Mouse (Mus musculus): Measurements from ENCODE around the gene Zfp13. TPM values are rescaled to one million over a fixed set of nuclear protein-coding genes. Genes with fewer than 3 reads are reported as not detected.
A peak's percentile ranks its signal among the peaks of the same experiment; 100 is the strongest.
"Not testable (repeated sequence)": the region's sequence is repeated elsewhere in the genome, so short reads cannot be mapped to it uniquely, and the experiment has no call there.

Zfp13 gene
- total RNA-seq, 2 experiments from 2014 or later: not detected

DNA sequence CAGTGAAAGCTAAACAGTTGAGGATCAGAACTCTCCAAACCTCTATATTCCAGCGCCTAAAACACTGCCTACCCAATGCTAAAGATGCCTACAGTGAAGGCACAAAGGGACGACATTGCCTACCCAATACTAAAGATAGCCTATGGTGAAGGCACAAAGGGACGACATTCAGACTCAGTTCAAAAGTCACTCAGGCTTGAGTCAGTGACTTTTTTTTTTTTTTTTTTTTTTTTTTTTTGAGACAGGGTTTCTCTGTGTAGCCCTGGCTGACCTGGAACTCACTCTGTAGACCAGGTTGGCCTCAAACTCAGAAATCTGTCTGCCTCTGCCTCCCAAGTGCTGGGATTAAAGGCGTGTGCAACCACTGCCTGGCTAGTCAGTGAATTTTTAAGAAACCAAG is 4.1 kb downstream of the Zfp13 start:
- ATAC-seq (replicated peaks; ENCODE audit: low FRiP score, poor library complexity, severe bottlenecking): not testable (repeated sequence)

DNA sequence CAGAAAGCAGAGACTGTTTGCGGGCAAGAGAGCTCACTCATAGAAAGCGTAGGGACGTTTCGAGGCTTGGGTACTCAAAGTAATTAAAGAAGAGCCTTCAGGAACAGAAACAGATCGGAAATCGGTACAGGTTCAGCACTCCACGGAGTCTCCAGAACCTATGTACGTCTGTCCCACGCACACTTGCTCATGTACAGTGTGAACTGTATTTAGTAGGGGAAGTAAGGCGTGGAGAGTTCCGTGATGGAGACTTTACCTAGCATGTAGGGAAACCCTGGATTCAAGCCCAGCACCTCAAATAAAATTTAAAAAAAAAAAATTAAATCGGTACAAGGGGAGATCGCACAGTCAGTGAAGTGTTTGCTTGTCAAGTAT is 6.4 kb downstream of the Zfp13 start:
- peak; percentile 65 for ATAC-seq (replicated peaks; ENCODE audit: low FRiP score, poor library complexity, severe bottlenecking)

DNA sequence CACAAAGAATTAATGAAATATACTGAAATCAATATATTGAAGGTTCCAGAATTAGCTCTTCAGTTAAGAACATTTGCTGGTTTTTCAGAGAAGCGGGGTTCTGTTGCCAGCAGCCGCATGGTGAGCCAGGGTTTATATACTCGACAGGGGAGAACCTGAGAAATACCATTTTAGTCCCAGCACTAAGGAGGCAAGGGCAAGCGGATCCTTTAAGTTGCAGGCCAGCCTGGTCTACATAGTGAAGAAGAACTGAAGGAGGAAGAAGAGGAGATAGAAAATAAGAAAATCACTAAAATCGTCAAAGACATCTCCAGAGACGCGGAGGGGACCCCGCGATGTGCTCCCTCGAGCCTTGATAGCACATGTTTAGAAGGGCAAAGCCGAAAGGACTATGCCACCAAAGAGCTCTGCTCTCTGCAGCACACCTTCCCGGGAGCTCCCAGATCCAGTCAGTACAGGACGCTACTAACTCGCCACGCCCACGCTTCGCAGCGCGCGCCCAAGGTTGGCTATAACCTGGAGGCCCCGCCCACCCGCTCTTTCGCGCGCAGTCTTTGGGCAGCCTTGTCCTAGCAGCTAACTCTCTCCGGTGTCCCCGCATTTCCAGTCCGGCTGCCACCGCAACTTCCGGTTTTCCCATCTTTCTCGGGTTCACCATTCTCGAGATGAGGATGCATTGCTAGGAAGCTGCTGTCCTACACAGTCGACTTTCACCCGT is 6.9 kb downstream of the Zfp13 start:
- ATAC-seq (replicated peaks; ENCODE audit: low FRiP score, poor library complexity, severe bottlenecking): peak; percentile 100

DNA sequence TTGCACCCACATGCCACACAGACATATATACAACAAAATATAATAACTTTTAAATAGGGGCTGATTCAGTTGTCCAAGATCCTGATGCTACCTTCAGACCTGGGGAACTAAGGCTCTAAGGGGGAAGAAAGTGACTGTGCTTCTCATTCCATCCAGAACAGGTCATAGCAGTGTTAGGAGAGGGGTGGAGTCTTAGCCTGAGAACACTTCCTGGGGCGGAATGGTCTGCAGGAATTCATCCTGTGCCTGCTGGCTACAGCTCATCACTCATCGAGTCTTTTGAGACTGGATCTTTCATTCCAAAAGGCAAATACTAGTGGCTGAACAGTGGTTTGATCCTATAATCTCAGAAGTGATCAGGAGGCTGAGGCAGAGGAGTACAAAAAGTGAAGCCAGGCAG is 12.0 kb downstream of the Zfp13 start:
- ATAC-seq (replicated peaks; ENCODE audit: low FRiP score, poor library complexity, severe bottlenecking): no peak

DNA sequence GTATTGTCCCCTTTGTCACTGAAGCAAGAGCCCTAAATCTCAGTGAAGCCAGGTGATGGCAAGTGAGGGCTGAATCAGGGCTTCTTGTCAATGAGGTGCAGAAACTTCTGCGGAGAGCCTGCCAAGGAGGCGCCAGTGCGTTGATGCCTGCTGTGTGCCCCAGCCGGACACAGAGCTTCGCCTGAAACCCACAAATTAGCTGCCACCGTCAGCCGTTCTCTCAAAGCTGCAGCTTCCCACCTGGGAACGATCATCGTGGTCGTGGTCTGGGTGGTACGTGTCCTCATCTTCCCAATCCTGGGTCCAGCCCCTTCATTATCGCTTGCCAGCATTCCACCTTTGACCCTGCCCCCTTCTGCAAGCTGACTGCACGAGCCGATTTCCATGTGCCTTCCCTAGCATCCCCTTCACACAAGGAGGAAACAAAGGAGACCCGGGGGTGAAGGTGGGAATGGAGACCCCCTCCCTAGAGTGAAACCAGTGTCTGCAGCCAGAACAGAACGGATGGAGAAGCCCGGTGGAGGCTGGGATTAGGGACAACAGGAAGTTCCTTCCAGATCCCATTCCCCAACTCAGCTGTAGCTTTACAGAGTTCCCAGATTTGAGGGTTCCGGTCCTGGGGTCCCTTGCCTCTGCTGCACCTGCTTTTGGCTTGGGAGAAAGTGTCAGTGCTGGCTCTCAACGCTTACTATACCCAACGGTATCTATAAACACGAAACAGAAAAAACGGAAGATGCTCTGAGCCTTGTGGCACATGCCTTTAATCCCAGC is 13.4 kb downstream of the Zfp13 start:
- no peak for ATAC-seq (replicated peaks; ENCODE audit: low FRiP score, poor library complexity, severe bottlenecking)

DNA sequence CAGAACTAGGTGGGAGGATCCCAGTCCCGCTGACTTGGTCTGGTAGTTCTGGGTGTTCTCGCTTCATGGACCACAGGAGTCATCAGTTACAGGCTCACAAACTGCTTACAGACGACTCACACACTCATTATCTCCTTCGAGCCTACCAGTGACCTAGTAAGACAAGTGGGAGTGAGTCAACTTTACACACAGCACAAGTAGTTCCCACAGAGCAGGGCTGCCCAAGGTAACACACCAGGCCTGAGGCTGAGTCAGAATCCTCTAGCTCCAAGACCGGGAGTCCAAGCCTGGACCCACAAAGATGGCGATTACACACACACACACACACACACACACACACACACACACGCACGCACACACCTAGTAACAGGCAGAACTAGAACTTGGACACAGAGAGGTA is 14.5 kb downstream of the Zfp13 start:
- ATAC-seq (replicated peaks; ENCODE audit: low FRiP score, poor library complexity, severe bottlenecking): no peak

DNA sequence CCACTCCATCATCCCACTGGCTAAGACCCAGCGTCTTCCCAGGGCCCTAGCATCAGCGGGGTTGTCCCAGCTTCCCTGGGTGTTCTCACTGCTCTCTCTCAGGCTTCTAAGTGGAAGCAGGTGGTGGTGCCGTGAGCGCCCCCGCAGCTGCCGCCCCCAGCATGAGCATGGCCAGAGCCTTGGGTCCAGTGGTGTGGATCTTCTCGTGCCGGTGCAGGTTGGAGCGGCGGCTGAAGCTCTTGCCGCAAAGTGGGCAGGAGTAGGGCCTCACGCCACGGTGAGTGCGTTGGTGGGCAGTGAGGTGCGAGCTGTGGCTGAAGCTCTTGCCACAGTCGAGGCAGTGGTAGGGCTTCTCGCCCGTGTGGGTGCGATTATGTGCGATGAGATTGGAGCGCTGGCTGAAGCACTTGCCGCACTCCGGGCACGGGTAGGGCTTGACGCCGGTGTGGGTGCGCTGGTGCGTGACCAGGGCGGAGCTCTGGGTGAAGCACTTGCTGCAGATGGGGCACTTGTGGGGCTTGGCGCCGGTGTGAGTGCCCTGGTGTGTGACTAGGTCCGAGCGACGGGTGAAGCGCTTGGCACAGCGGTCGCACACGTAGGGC is 23.2 kb downstream of the Zfp13 start:
- no peak for ATAC-seq (replicated peaks; ENCODE audit: low FRiP score, poor library complexity, severe bottlenecking)

DNA sequence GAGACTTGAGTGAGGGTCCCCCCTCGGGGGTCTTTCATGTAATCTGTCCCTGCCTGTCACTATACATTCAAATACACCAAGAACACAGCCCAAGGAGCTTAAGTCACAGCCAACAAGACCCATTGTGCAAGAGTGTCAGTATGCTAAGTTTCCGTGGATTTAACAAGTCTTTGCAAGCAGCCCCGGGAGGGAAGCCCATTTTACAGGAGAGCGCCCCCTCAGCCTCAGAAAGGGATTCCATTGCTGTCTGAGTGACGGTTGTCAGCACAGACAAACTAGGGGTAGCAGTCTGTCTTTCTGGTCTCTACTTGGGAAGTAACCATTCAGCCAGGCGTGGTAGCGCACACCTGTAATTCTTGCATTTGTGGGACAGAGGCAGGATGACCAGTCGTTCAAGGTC is 25.2 kb downstream of the Zfp13 start:
- ATAC-seq (replicated peaks; ENCODE audit: low FRiP score, poor library complexity, severe bottlenecking): no peak

DNA sequence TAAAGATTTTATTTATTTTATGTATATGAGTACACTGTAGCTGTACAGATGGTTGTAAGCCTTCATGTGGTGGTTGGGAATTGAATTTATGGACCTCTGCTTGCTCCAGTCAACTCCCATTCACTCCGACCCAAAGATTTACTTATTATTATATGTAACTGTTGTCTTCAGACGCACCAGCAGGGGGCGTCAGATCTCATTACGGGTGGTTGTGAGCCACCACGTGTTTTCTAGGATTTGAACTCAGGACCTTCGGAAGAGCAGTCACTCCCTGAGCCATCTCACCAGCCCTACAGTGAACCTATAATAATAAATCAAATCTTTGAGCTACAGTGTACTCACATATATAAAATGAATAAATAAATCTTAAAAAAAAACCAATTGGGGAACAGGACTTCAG is 27.2 kb downstream of the Zfp13 start:
- ATAC-seq (replicated peaks; ENCODE audit: low FRiP score, poor library complexity, severe bottlenecking): no peak

DNA sequence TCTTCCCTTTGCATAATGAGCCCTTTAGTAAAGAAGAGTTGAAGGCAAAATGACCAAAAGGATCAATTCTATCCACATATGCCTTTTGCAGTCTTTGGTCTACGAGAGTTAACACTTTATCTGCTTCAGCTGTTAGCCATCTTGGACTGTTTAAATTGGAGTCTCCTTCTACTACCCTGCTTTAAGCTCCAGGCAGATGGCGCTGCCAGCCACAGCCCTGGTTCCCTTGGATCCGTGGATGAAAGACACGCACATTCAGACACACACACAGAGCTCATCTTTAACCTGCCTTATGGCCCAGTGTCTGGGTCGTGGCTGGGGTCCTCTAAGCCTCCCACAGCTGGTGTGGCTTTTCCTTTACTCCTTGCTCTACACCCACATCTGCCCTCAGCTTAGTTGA is 28.2 kb downstream of the Zfp13 start:
- ATAC-seq (replicated peaks; ENCODE audit: low FRiP score, poor library complexity, severe bottlenecking): no peak

DNA sequence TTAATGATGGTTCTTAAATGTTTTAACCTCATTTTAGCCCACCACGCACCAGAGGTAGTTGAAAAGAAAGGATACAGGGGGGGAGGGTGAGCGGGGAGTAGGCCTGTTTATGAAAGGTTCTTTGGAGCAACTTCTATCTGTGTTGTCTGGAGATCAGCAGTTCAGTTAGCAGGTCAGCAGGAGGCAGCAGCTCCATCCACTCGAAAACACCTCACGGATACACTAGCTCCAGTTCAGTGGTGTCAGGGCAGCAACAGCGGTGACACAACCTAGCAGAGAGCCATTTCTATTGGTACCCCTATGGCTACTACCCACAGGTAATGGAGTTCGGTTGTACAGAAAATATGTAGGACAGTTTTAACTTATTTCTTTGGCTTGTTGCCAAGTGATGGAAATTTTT is 29.3 kb downstream of the Zfp13 start:
- ATAC-seq (replicated peaks; ENCODE audit: low FRiP score, poor library complexity, severe bottlenecking): no peak

DNA sequence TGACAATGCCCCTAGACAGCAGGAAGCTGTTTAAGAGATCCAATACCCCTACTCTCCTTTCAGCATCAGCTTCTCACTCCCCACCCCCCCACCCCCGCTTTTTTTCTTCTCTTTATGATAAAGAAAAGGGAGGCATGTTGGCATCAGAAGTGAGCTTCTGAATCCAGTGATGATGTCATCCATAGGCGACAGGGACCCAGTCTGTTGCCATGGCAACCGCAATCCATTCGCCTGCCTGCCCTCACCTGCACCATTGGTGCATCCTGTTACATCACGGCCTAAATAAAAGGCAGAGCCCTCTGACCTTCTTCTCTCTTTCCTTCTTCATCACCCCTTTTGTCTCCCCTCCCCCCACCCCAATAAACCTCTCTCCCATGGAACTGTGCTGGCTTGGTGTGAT is 30.9 kb downstream of the Zfp13 start:
- ATAC-seq (replicated peaks; ENCODE audit: low FRiP score, poor library complexity, severe bottlenecking): no peak

DNA sequence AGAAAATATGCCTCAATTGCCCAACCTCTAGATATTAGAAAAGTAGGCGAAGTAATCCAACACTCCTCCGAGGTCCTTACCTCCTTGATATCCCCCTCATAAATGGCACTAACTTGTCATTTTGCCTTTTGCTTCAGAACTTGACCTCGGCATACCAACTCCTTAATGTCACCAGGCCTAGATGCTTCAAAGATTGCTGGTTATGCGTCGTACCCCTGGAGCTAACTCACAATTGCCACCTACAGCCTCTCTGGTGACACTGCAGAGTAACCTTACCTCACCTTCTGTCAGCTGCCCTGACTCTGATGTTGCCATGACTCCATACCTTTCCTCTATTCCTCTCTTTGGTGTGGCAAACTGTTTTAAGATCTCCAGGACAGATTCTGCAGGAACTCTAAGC is 32.5 kb downstream of the Zfp13 start:
- ATAC-seq (replicated peaks; ENCODE audit: low FRiP score, poor library complexity, severe bottlenecking): no peak

DNA sequence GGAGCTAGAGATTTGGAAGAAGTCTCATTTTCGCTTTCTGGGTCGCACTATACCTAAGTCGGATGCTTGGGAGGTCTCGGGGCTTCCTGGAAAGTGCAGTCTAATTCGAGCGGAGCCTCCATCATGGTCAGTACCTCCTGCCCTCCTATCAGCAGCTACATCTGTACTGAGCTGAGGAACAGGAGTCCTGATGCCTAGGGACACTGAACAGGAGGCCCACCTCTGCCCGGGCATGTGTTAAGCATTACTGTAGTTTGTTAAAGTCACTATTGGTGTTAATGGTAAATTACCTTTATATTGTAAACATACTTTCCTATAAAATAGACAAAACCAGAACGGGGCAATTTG is 34.9 kb downstream of the Zfp13 start:
- peak; percentile 83 for ATAC-seq (replicated peaks; ENCODE audit: low FRiP score, poor library complexity, severe bottlenecking)

DNA sequence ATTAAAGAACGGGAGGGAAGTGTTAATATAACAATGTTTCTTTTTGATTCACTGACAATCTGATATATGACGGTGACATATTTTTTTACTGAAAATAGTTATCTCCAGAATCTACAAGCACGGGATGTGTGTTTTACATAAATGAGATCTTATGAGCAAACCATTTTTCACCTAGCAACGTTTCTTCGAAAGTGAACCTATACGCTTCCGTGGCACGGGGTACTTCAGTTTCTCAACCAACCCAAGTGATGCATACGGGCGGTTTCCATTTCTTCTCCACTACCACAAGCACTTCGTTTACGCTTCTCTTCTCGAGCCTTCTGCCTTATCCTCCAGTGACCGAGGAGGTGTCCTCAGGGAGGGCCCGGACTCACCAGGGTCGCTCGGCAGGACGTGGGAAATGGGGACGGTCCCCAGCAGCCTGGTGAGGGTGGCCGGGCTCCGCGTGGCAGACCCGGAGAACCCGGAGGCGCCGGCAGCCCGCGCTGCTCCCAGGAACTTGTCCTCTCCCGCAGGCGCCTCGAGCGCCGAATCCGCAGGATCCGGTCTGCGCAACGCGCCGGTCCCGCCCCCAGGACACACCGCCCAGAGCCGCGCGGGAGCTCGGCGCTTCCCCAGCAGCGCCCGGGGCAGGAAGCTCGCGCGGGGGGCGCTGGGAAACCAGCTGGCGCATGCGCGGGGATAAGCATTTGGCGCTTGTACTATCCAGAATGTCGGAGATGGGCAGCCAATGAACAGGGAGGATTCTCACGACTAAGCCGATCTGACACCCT is 35.5 kb downstream of the Zfp13 start, which contains the start of gene Zfp213:
Gene Zfp213, minus strand, starts transcription at position 644 of the 773 bp plus-strand sequence.
- ATAC-seq (replicated peaks; ENCODE audit: low FRiP score, poor library complexity, severe bottlenecking): peak; percentile 95

DNA sequence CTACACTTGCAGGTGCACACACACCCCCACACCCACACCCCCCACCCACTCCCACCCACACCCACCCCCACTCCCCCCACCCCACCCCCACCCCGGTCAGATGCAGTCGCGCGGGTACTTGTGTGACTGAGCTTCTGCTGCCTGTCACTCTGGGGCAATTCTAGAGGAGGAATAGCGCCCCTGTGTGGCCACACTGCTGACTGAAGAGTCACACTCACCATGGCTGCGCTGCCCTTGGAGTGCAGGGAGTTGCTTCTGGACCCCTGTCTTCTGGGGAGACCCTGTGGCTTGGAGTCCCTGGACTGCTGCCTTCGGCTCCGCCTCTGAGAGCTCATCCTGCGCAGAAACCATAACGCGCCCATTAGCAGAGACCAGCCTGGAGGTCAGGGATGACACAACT is 39.5 kb downstream of the Zfp13 start:
- no peak for ATAC-seq (replicated peaks; ENCODE audit: low FRiP score, poor library complexity, severe bottlenecking)

DNA sequence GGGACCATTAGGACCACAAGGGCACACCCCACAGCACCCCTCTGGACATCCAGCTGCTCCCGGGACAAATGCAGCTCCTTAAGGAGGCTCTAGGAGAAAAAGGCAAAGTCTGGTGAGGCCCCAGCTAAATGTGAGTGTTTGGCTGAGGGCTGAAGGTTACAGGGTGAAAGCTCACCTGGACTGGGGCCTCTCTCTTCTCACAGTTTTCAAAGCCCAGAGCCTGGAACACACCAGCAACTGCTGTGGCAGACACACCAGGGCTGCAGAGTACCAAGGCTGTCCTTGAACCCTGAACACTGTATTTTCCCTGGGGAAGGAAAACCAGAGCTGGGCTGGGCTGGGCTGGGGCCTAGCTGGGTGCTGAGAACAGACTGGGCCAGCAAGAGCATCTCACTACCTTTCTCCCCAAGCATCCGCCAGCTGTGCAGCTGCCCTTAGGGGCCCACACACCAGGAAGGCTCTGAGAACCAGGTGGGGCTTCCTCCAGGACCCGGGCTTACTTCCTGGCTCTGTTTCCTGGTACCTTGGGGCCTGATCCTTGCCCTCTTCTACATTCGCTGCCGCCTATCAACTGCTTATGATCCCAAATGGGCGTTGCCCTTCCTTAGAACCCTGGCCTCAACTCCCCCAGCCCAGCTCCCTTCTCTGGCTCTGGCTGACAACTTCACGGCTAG is 43.9 kb downstream of the Zfp13 start:
- ATAC-seq (replicated peaks; ENCODE audit: low FRiP score, poor library complexity, severe bottlenecking): no peak

DNA sequence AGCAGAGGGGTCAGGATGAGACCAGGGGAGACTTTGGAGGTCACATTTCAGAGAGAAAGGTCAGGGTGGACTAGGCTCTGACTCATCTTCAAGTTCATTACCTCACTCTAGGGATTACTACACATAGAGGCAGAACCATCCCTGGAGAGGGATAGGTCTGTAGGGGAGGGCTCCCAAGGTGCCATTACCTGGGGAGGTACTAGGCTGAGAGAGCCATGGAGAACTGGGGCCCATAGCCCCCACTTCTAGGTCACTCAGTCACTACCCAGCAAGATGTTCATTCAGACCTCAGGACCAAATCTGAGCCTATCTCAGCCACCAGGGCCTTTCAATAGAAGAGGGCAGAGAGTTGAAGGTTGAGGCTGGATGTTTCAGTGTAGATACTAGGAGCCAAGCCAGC is 45.0 kb downstream of the Zfp13 start:
- ATAC-seq (replicated peaks; ENCODE audit: low FRiP score, poor library complexity, severe bottlenecking): no peak

DNA sequence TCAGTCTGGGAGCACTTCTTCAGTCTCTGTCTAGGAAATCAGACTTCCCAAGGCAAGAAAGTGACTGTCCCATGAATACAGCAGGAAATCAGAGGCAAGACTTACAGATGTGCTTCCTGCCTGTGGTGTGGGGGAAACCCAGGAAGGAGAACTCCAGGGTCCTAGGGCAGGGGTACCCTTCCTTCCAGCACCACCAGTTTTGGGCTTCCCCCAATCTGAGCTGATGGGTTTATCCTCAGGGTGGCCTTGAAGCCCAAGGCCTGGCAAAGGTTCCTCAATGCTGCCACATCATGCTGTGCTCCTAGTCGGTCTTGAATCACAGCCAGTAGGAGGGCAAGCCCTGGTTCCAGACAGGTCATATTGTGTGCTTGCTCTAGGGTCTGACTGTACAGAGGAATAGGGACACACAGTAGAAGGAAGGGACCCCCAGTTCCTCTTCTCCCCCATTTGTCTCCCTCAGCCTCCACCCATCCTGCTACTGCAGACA is 45.6 kb downstream of the Zfp13 start:
- no peak for ATAC-seq (replicated peaks; ENCODE audit: low FRiP score, poor library complexity, severe bottlenecking)
